Mouse (Mus musculus): ENCODE measurements around the gene Galnt9. TPM values are rescaled to one million over a fixed set of nuclear protein-coding genes. Genes with fewer than 3 reads are reported as not detected.
A peak's percentile ranks its signal among the peaks of the same experiment; 100 is the strongest.

The Galnt9 gene
- polyA plus RNA-seq, 1 experiment from 2014 or later: 0.36 TPM

GRCm38 (mm10) chr5:110564986-110565644 lies 21.0 kb downstream of the Galnt9 start:
- Histone ChIP-seq H3K4me3 (replicated peaks) (no peak overlapping the region), H3K4me2 (replicated peaks) (no peak overlapping the region), H3K27ac (no peak overlapping the region), H3K9me3 (no peaks in the 10 kb centered on the region), H3K9ac (no peak overlapping the region), H3K36me3 (no peaks in the 10 kb centered on the region), H3K4me1 (replicated peaks) (no peaks in the 10 kb centered on the region), H3K27me3 (replicated peaks) (no peaks in the 10 kb centered on the region)
- ATAC-seq: peak; percentile 58; the same call in 1 of the 2 replicates
- 30% methylated on average over 4 of the region's 4 CpGs for WGBS

- Histone ChIP-seq H3K4me1 (replicated peaks) (no peaks in the 10 kb centered on the region), H3K27ac (no peak overlapping the region), H3K36me3 (no peaks in the 10 kb centered on the region), H3K9me3 (no peaks in the 10 kb centered on the region), H3K27me3 (replicated peaks) (no peaks in the 10 kb centered on the region), H3K4me3 (replicated peaks) (no peak overlapping the region), H3K4me2 (replicated peaks) (no peak overlapping the region), H3K9ac (no peak overlapping the region)
- WGBS: 85% methylated on average over 2 of the region's 2 CpGs
- no peak for ATAC-seq
Measured at GRCm38 (mm10) chr5:110567547-110567946, 23.4 kb downstream of the Galnt9 start.

GRCm38 (mm10) chr5:110574888-110575287 lies 30.7 kb downstream of the Galnt9 start:
- Histone ChIP-seq H3K27ac (no peak overlapping the region), H3K4me2 (replicated peaks) (no peak overlapping the region), H3K9ac (no peak overlapping the region), H3K4me1 (replicated peaks) (no peaks in the 10 kb centered on the region), H3K9me3 (no peaks in the 10 kb centered on the region), H3K27me3 (replicated peaks) (no peaks in the 10 kb centered on the region), H3K4me3 (replicated peaks) (no peak overlapping the region), H3K36me3 (no peaks in the 10 kb centered on the region)
- 64% methylated on average over 6 of the region's 6 CpGs for whole genome bisulfite sequencing
- no peak for ATAC-seq

- no peak for ATAC-seq
- no peaks in the 10 kb centered on the region for H3K36me3 ChIP-seq
- no peak overlapping the region for H3K27ac ChIP-seq
- 85% methylated on average over 4 of the region's 4 CpGs for WGBS
- no peak overlapping the region for H3K9ac ChIP-seq
- no peaks in the 10 kb centered on the region for H3K9me3 ChIP-seq
- no peaks in the 10 kb centered on the region for H3K27me3 ChIP-seq (replicated peaks)
- H3K4me3 ChIP-seq (replicated peaks): no peak overlapping the region
- no peak overlapping the region for H3K4me2 ChIP-seq (replicated peaks)
- H3K4me1 ChIP-seq (replicated peaks): no peaks in the 10 kb centered on the region
Measured at GRCm38 (mm10) chr5:110579296-110579695, 35.1 kb downstream of the Galnt9 start.

- no peak overlapping the region for H3K9ac ChIP-seq
- no peak overlapping the region for H3K27ac ChIP-seq
- no peak overlapping the region for H3K4me2 ChIP-seq (replicated peaks)
- no peaks in the 10 kb centered on the region for H3K4me1 ChIP-seq (replicated peaks)
- no peaks in the 10 kb centered on the region for H3K27me3 ChIP-seq (replicated peaks)
- no peaks in the 10 kb centered on the region for H3K9me3 ChIP-seq
- H3K36me3 ChIP-seq: no peaks in the 10 kb centered on the region
- 86% methylated on average over 19 of the region's 19 CpGs for WGBS
- H3K4me3 ChIP-seq (replicated peaks): no peak overlapping the region
- no peak for ATAC-seq
Measured at GRCm38 (mm10) chr5:110580569-110581239, 36.5 kb downstream of the Galnt9 start.

- H3K9me3 ChIP-seq: no peaks in the 10 kb centered on the region
- no peak overlapping the region for H3K9ac ChIP-seq
- no peak for ATAC-seq
- no peak overlapping the region for H3K27ac ChIP-seq
- no peaks in the 10 kb centered on the region for H3K36me3 ChIP-seq
- no peaks in the 10 kb centered on the region for H3K4me1 ChIP-seq (replicated peaks)
- H3K27me3 ChIP-seq (replicated peaks): no peaks in the 10 kb centered on the region
- WGBS: 63% methylated on average over 10 of the region's 10 CpGs
- no peak overlapping the region for H3K4me3 ChIP-seq (replicated peaks)
- H3K4me2 ChIP-seq (replicated peaks): no peak overlapping the region
Measured at GRCm38 (mm10) chr5:110582647-110583538, 38.7 kb downstream of the Galnt9 start.

GRCm38 (mm10) chr5:110587467-110587866 lies 43.3 kb downstream of the Galnt9 start:
- H3K36me3 ChIP-seq: no peaks in the 10 kb centered on the region
- no peaks in the 10 kb centered on the region for H3K27me3 ChIP-seq (replicated peaks)
- no peak overlapping the region for H3K9ac ChIP-seq
- no peak overlapping the region for H3K4me3 ChIP-seq (replicated peaks)
- H3K4me1 ChIP-seq (replicated peaks): no peaks in the 10 kb centered on the region
- no peak overlapping the region for H3K27ac ChIP-seq
- no peak overlapping the region for H3K4me2 ChIP-seq (replicated peaks)
- no peaks in the 10 kb centered on the region for H3K9me3 ChIP-seq
- ATAC-seq: no peak

- Histone ChIP-seq H3K27ac (no peak overlapping the region), H3K9me3 (no peaks in the 10 kb centered on the region), H3K4me1 (replicated peaks) (no peaks in the 10 kb centered on the region), H3K4me2 (replicated peaks) (no peak overlapping the region), H3K36me3 (no peaks in the 10 kb centered on the region), H3K27me3 (replicated peaks) (no peaks in the 10 kb centered on the region), H3K9ac (no peak overlapping the region), H3K4me3 (replicated peaks) (no peak overlapping the region)
- 91% methylated on average over 8 of the region's 8 CpGs for WGBS
- ATAC-seq: no peak
Measured at GRCm38 (mm10) chr5:110589833-110590232, 45.7 kb downstream of the Galnt9 start.

- H3K4me3 ChIP-seq (replicated peaks): no peak overlapping the region
- no peak overlapping the region for H3K9ac ChIP-seq
- 87% methylated on average over 8 of the region's 8 CpGs for WGBS
- no peaks in the 10 kb centered on the region for H3K27me3 ChIP-seq (replicated peaks)
- H3K4me2 ChIP-seq (replicated peaks): no peak overlapping the region
- 0 out of 2 replicates have a peak, but pooled peaks cover 3% of the 10 kb centered on the region for H3K4me1 ChIP-seq (replicated peaks)
- no peak overlapping the region for H3K27ac ChIP-seq
- H3K36me3 ChIP-seq: no peaks in the 10 kb centered on the region
- no peaks in the 10 kb centered on the region for H3K9me3 ChIP-seq
- no peak for ATAC-seq
Measured at GRCm38 (mm10) chr5:110594465-110594864, 50.3 kb downstream of the Galnt9 start.

- H3K9ac ChIP-seq: no peak overlapping the region
- H3K4me1 ChIP-seq (replicated peaks): 0 out of 2 replicates have a peak, but pooled peaks cover 3% of the 10 kb centered on the region
- H3K4me2 ChIP-seq (replicated peaks): no peak overlapping the region
- H3K27me3 ChIP-seq (replicated peaks): no peaks in the 10 kb centered on the region
- 90% methylated on average over 10 of the region's 10 CpGs for WGBS
- H3K9me3 ChIP-seq: no peaks in the 10 kb centered on the region
- no peak for ATAC-seq
- H3K4me3 ChIP-seq (replicated peaks): no peak overlapping the region
- no peak overlapping the region for H3K27ac ChIP-seq
- H3K36me3 ChIP-seq: no peaks in the 10 kb centered on the region
Measured at GRCm38 (mm10) chr5:110595341-110595740, 51.2 kb downstream of the Galnt9 start.

- ATAC-seq: no peak
- Histone ChIP-seq H3K4me2 (replicated peaks) (no peak overlapping the region), H3K4me1 (replicated peaks) (0 out of 2 replicates have a peak, but pooled peaks cover 3% of the 10 kb centered on the region), H3K9me3 (no peaks in the 10 kb centered on the region), H3K36me3 (no peaks in the 10 kb centered on the region), H3K27ac (no peak overlapping the region), H3K4me3 (replicated peaks) (no peak overlapping the region), H3K9ac (no peak overlapping the region), H3K27me3 (replicated peaks) (no peaks in the 10 kb centered on the region)
- 87% methylated on average over 15 of the region's 15 CpGs for WGBS
Measured at GRCm38 (mm10) chr5:110596086-110596780, 52.1 kb downstream of the Galnt9 start.

GRCm38 (mm10) chr5:110597502-110597901 lies 53.3 kb downstream of the Galnt9 start:
- H3K9me3 ChIP-seq: no peaks in the 10 kb centered on the region
- ATAC-seq: no peak
- H3K9ac ChIP-seq: no peak overlapping the region
- H3K27ac ChIP-seq: no peak overlapping the region
- no peak overlapping the region for H3K4me3 ChIP-seq (replicated peaks)
- WGBS: 35% methylated on average over 2 of the region's 2 CpGs
- no peaks in the 10 kb centered on the region for H3K36me3 ChIP-seq
- H3K4me1 ChIP-seq (replicated peaks): 0 out of 2 replicates have a peak, but pooled peaks cover 3% of the 10 kb centered on the region
- no peaks in the 10 kb centered on the region for H3K27me3 ChIP-seq (replicated peaks)
- no peak overlapping the region for H3K4me2 ChIP-seq (replicated peaks)
